Mouse (Mus musculus): ENCODE measurements around the gene Abhd18.
"Not testable (repeated sequence)": the region's sequence is repeated elsewhere in the genome, so short reads cannot be mapped to it uniquely, and the experiment has no call there.

The Abhd18 gene

DNA sequence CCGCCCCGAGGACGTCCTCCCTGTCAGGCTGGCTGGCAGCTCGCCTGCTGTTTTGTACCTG, at the start of gene Abhd18:
Gene Abhd18 (plus strand): TSS at position 14 of the 61 bp plus-strand sequence.
- not testable (repeated sequence) for DNase-seq

DNA sequence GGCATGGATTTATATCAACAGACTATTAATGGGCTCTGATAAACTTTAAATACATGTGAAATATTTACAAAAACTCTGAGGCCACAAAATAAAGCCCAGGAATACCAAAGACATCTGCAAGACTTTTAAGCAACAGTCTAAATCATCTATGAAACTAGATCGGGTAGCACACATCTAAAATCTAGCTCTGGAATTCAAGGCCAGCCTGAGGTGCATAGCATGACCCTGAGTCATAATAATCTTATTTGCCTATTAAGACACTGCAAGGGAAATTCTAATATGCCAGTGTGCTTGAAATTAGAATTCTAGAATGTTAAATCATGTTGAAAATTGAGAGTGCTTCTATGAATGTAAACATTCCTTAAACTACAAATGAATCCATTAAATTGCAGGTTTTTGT, 48.7 kb upstream of the Abhd18 start:
- no peak for DNase-seq

DNA sequence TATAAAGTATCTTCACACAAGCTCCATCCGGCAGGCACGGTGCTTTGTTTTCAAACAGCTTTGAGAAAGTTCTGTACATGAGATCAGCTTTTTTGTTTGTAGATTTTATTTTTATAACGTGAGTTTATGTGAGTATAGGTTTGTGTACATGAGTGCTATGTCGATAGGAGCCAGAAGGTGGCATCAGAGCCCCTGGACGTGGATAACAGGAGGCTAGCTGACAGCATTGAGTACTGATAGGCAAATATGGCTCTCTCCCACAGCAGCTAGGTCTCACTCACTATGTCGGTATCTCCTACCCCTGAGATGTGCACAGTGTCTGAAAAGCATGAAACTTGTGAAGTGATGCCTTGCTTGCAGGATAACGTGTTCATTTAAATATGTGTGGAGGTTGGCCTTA, 48.3 kb upstream of the Abhd18 start:
- peak; percentile 66 to 70 for DNase-seq

DNA sequence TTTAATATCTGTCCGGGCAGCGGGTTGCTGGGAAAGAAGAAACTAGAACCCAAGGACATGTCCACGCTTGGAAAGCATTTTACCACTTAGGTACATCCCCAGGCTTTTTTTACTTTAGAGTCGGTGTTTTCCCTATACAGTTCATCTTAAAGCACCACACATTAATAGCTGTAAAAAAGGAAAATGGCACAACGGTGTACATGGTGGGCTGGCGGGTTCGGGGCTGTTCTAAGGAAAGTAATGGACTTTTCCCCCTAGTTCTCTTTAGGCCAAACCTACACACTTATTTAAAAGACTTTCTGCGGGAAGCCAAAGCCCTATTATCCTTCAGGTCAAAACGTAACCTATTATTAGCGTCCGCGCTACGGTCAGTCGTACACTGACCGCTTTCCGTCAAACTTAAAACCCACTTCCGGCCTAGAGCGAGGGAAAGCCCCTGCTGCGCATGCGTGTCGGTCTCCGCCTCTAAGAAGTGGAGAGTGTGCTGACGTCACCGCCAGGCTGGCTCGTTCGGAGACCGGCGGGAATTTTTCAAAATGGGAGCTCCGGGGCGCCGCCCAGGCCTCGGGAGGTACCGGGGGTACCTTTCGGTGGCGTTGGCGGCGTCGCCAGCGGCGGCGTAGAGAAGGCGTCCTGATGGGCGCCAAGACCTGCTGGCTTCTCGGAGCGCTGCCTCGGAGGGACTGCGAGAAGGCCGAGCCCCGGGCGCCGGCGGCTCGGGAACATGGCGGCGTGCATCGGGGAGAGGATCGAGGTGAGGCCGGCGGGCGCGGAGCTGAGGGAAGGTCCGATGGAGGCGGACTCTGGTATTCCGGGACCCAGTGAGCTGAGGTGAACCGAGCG, 47.0 kb upstream of the Abhd18 start, which contains the start of gene Plk4:
Gene Plk4 (plus strand): TSS at position 490 of the 843 bp plus-strand sequence.
- peak; percentile 99 for DNase-seq

DNA sequence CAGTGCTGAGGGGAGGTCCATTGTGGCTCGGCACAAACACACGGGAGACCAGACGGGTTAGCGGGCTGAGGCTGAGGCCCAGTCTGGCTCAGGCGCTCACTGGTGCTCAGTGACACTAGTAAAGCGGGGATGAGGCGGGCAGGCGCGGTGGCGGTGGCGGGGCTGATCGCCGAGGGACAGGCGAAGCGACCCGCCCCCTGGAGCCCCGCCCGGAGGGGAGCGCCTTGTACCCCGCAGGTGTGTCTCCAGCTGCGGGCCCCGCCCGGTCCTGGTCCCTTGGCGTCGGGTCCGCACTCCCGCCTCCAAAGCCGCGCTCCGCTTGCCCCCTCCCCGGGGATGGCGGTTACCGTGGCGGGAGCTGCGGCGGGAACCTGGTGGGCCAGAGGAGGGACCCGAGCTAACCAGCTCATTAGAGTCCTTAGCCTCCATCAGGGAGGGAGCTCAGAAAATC, 46.4 kb upstream of the Abhd18 start:
- peak; percentile 65 to 68 for DNase-seq

DNA sequence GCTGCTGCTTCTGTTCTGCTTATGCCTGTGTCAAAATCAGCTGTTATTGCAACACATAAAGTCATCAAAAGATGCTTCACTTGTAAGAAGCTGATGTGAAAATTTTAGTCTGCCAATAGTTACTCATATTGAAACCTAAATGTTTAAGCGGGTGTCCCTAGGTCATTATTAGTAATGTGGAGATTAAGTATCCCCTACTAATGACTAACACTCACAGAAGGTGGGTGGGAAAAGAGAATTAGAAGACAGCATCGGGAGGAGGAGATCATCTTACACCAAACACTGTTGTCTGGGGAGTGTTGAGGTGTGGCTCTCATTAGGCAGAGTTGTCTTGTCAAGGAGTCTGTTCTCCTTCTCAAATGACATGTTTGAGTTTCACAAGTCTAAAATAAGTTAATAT, 39.9 kb upstream of the Abhd18 start:
- DNase-seq: no peak

DNA sequence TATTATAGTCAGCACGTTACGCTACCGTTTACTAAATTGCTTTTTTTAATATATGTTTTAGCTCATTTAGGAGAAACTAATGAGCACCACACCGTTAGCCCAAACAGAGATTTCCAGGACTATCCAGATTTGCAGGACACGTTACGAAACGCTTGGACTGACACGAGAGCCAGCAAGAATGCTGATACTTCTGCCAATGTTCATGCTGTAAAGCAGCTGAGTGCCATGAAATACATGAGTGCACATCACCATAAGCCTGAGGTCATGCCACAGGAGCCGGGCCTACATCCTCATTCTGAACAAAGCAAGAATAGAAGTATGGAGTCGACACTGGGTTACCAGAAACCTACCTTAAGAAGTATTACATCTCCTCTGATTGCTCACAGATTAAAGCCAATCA, 38.1 kb upstream of the Abhd18 start:
- no peak for DNase-seq

DNA sequence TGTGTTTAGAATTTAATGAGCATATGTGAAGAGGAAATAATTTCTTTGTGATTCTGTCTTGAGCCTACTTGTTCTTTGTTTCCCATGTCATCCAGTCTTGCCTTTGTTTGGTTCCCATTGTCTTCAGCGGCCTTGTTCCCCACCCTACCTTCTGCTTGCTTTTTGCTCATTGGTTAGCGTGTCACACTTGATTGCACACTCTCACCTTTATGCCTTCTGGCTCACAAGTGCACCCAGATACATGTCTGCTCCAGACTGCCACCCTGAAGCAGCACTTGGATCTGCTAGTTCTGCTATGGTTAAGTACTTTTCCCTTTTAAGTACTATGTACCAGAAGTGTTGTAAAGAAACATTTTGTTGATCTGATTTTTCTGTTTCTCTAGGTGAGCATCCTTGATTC, 36.9 kb upstream of the Abhd18 start:
- no peak for DNase-seq

DNA sequence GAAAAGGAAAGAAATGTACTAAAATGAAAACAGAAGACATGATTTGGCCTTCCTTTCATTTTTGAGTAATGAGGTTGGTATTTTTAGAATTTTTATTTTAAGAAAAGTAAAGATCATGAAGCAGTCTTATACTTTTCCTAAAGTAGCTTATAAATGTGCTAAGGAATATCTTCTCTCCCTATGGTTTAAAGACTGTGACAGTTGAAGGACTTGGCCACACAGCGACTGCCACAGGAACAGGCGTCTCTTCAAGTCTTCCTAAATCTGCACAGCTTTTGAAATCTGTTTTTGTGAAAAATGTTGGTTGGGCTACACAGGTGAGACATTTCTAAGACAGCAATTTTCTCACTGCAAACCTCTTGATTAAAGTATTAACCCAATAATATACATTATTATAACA, 33.5 kb upstream of the Abhd18 start:
- no peak for DNase-seq

DNA sequence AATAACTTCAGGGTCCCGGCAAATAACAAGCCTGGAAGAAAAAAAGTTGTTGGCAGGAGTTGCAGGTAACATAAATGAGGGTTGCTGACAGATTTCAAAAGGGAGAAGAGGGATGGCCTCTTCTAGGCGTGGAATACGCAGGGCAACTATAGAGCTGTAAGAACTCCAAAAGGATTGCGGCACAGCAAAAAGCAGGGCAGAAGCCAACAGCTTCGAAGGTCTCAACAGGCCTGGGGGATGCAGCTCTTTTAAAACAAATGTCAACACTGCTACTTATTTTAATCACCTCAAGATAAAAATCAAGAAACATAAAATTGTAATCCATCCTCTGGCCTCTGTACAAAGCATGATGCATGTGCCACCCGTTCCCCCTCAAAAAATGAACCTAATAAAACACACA, 1.2 kb upstream of the Abhd18 start:
- peak; percentile 6 to 11 for DNase-seq

DNA sequence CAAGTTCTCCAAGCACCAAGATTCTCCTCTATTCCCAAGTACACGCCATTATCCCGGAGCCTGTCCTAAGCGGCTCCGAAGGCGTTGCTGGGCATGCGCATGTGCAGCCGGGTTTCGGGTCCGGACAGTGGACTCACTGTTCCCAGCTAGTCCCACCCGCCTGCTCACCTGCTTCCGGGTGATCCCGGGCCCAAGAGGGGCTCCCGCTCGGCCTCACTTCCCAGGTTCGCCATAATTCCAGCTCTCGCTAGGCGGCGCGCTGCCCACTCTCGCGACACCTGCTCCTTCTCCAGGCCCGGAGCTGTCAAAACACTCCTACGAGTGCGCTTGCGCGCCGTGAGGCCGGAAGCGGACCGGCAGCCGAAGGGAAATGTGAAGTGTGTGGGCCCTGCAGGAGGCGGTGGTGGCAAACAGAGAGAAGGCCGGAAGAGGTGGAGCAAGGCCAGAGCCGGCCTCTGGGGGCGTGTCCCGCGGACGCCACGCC, 255 bp upstream of the Abhd18 start, which contains the start of gene Mfsd8:
Gene Mfsd8 (minus strand): TSS at position 414 of the 484 bp plus-strand sequence.
- peak; percentile 95 to 98 for DNase-seq

DNA sequence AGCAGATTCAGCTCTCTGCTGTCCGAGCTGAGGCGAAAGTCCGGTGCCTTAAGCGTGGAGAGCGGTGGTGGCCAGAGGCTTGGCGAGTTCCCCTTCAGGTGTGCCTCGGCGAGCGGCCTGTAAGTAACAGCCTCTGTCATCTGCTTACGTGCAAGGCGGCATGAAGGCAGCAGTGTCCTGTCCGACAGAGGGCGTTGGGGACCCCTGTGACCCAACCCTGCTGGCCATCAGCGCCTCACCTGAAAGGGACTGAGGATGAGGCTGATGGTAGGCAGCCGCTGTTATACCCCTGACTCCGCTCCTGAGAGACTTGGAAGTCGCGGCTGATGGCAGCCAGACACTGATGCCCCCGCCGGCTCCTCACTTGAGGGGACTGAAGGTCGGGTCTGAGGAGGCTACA, 248 bp downstream of the Abhd18 start:
- DNase-seq: peak; percentile 83 to 85

DNA sequence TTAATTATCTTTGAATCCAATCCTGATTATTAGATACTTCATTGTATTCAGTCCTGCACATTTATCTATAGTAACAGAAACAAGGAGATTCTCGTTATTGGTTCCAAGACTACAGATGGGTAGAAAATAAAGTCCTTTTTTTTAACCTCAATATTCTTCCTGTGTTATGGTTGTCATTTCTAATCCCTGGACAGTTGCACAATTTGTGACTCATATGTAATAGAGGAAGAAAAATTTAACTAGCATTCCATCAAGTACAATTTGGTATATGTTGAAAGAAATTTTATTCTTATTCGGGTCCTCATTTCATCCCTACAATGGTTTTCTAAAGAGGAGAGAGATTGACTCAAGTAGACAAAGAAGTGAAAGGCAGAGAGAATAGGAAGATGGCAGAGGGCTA, 1.2 kb downstream of the Abhd18 start:
- not testable (repeated sequence) for DNase-seq

DNA sequence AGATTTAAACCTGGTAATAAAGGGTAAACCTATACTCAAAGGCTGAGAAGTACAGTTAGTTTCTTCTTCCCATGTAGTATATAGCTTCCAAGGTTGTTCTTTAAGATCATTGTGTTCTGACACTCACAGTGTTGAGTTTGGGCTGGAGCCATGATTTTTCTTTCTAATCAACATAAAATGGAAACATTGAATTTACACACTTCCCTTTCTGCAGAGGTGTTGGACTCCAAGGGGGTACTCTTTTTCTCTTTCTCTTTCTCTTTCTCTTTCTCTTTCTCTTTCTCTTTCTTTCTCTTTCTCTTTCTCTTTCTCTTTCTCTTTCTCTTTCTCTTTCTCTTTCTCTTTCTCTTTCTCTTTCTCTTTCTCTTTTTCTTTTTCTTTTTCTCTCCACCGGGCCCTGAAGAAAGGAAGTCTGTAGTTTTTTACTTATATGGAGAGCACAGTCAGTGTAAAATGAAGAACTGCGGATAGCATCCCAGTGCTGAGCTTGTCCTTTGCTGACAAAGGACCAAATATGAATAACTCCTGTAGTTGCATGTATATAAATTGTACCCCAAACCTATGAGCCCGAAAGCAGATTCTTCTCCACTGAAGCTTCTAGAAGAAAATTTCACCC, 6.5 kb downstream of the Abhd18 start:
- DNase-seq: not testable (repeated sequence)

DNA sequence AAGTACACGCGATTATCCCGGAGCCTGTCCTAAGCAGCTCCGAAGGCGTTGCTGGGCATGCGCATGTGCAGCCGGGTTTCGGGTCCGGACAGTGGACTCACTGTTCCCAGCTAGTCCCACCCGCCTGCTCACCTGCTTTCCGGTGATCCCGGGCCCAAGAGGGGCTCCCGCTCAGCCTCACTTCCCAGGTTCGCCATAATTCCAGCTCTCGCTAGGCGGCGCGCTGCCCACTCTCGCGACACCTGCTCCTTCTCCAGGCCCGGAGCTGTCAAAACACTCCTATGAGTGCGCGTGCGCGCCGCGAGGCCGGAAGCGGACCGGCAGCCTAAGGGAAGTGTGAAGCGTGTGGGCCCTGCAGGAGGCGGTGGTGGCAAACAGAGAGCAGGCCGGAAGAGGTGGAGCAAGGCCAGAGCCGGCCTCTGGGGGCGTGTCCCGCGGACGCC, 47.1 kb downstream of the Abhd18 start:
- DNase-seq: peak; percentile 98 to 99

DNA sequence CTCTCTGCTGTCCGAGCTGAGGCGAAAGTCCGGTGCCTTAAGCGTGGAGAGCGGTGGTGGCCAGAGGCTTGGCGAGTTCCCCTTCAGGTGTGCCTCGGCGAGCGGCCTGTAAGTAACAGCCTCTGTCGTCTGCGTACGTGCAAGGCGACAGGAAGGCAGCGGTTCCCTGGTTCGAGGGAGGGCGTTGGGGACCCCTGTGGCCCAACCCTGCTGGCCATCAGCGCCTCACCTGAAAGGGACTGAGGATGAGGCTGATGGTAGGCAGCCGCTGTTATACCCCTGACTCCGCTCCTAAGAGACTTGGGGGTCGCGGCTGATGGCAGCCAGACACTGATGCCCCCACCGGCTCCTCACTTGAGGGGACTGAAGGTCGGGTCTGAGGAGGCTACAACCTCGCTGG, 47.6 kb downstream of the Abhd18 start:
- peak; percentile 64 to 66 for DNase-seq

DNA sequence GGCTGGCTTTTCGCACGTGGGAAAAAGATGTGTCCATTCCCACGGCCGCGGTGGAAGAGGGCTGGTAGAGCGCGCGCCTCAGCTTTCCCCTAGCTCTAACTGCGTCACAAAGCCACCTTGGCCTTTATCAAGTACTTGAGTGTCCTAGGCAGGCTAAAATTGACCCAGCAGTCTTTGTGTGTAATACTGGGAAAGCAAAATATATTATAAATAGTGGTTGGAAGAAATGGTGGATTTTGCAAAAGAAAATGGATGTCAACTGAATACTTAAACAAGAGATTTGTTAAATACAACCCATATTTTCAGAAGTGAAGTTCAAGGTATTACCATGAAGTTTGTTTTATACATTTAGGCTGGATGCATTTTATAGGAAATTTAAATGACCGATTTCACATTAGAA, 55.7 kb downstream of the Abhd18 start, which contains the start of gene 1700034I23Rik:
Gene 1700034I23Rik (minus strand): TSS at position 101 of the 400 bp plus-strand sequence.
- DNase-seq: not testable (repeated sequence)

DNA sequence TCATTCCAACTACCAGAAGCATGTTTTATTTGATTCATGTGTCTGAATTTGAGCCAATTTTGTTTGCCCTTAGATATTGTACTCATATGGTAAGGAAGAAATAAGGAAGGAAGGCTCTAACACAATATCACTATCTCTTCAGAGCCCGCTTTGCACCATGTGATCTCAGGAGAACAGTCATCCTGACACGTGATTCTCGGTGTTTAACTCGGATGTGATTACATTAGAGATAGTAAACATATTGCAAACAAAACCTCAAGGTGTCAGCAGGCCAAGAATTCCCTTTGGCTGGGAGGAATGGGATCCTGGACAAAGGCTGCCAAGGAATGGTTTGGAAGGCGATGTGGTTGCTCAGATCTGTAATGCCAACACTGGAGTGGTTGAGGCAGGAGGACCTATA, 91.4 kb downstream of the Abhd18 start:
- DNase-seq: no peak

DNA sequence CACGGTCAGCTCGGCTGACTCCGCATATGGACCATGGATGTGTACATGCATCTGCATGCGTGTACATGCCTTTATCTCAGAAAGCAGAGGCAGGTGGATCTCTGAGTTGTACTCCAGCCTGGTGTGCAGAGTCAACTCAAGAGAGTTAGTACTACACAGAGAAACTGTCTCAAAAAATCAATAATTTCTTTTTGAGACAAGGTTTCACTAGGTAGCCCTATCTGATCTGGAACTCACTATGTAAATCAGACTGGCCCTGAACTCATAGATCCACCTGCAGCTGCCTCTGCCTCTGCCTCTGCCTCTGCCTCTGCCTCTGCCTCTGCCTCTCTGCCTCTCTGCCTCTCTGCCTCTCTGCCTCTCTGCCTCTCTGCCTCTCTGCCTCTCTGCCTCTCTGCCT, 91.8 kb downstream of the Abhd18 start:
- no peak for DNase-seq

DNA sequence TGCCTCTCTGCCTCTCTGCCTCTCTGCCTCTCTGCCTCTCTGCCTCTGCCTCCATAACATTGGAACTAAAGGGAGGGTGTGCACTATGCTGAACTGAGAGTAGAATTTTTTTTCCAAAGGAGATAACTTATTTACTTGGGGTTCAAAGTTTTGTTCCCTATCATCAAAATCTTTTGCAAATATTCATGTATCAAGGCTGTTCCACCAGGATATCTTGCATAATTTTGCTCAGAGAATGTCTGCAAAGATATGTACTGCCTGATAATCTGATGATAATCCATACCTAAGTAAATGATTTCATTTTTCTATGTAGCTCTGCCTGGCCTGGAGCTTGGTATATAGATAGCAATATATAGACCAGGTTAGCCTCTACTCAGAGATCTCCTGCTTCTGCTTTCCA, 92.2 kb downstream of the Abhd18 start:
- no peak for DNase-seq

DNA sequence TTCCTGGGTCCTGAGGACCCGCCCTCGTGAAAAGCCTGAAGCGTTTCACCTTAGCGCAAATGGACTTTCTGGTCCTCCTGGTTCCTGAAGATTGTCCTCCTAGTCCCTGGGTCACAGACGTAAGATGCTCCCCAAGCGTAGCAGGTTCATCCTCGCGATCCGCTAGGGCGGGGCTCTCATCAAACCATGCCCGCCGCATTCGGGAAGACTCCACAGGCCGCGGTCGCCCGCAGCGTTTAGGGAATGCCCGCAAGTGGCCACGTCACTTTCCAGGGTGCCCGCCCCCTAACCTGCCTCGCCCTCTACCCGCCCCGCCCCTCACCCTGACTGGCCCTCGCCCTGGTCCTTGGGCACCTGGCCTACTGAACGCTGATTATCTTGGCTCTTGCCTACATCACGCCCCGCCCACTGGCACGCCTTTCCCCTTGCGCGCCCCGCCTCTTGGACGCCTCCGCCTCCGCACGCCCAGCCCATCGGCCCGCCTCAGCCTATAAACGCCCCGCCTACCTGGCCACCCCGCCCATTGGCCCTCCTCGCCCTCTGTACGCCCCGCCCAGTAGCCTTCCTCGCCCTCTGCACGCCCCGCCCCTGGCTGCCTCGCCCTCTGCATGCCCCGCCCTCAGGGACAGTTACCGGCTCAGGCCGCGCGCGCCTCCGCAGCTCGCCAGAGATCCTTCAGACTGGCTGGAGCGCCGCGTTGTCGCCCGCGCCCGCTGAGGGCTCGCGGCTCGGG, 102.6 kb downstream of the Abhd18 start, which contains the start of gene Larp1b:
Gene Larp1b (plus strand): TSS at position 659 of the 733 bp plus-strand sequence.
- DNase-seq: peak; percentile 100

DNA sequence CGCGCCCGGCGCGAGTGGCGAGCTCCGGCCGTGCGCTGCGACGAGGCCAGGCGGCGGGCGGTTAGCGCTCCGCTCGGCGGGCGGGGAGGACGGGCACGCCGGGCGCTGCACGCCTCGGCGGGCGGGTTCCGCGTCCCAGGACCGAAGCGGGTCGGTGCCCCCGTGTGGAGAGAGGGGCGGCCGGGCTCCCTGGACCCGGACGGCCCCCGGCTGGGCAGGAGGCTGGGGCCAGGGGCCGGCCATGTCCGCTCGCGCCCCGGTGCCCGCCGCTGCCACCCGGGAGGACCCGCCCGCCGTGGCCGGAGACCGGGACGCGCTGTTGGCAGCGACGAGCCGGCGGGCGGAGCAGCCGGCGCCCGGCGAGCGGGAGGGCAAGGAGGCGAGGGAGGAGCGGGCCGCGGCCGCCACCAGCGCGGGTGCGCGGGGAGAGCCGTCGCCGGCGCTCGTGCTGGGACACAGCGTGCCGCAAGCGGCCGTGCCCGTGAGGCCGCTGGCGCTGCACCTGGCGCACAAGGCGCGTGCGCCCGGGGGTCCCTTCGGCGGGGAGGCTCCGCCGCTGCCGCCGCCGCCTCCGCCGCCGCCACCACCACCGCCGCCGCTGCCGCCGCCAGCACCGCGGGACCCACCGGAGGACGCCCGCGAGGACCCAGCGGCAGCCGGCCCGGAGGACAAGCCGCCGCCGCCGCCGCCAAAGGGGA, 103.3 kb downstream of the Abhd18 start:
- peak; percentile 69 to 71 for DNase-seq

Measured in cerebellum, postnatal 10 days (tissue).